Mouse (Mus musculus) bone marrow macrophage, adult 2 months (primary cell): Measurements from ENCODE around the gene Eif4e. TPM values are rescaled to one million over a fixed set of nuclear protein-coding genes. Genes with fewer than 3 reads are reported as not detected.
A peak's percentile ranks its signal among the peaks of the same experiment; 100 is the strongest.

Source experiments
- H3K27ac ChIP-seq: 2 replicates; pipeline ENCODE4 v1.5.1; 2012; ENCODE audit warnings: low read depth, low read length; ENCODE audit not compliant: insufficient read depth
- H3K4me1 ChIP-seq: 2 replicates; pipeline ENCODE4 v1.6.1; 2012; ENCODE audit warnings: low read length; ENCODE audit not compliant: control insufficient read depth, insufficient read depth
- H3K4me3 ChIP-seq: 2 replicates; pipeline ENCODE4 v1.5.1; 2012; ENCODE audit warnings: mild to moderate bottlenecking, low read length, moderate library complexity; ENCODE audit not compliant: insufficient read depth
- CTCF ChIP-seq: IDR thresholded peaks from 2 replicates; pipeline ENCODE4 v1.5.1; 2012; ENCODE audit warnings: low read depth, mild to moderate bottlenecking, low read length, moderate library complexity
- POLR2A ChIP-seq: IDR thresholded peaks from 2 replicates; pipeline ENCODE4 v1.6.1; 2012; ENCODE audit warnings: mild to moderate bottlenecking, low read depth, low read length, borderline replicate concordance
- polyA plus RNA-seq: library from polyadenylated mRNA; stranded (reverse); fragments of >200 nt; gene quantifications from 2 replicates; pipeline ENCODE4 v1.2.4, GENCODE M21; 2012; ENCODE audit not compliant: missing spikeins, insufficient read depth, insufficient read length

The Eif4e gene
- polyA plus RNA-seq, 1 experiment, result 102 TPM

DNA sequence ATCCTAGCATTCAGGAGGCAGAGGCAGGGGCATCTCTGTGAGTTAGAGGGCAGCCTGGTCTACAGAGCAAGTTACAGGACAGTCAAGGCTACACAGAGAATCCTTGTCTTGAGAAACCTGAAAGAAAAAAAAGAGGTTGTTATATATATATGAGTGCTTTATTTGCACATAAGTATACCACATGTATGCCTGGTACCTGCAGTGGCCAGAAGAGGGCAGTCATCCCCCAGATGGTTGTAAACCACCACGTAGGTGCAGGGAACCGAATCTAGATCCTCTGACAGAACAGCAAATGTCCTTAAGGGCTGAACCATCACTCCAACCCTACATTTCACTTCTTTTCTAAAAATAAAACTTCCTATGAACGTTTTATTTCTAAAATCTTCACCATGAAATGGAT lies 8.1 kb upstream of the Eif4e start:
- Histone ChIP-seq H3K4me1 (peaks cover 42% of the 10 kb centered on the region), H3K4me3 (no peak overlapping the region), H3K27ac (no peak overlapping the region)
- TF ChIP-seq CTCF (no peak), POLR2A (no peak)

DNA sequence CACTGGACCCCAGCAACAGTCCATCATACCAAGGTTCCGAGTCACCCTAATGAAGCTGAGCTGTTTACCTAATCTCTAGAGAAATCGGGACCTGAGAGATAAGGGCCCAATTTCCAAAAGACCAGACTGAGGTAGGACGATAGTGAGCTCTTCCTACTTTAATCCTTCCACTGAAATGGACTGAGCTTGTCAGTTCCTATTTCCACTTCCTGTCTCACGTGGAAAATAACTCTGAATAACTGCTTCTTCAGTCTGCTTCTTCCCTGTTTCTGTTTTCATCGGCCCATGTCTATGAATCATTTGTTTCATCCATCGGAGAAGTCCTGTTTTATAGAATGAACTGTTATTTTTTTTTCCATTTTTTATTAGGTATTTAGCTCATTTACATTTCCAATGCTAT lies 6.8 kb upstream of the Eif4e start:
- Histone ChIP-seq H3K4me1 (peaks cover 35% of the 10 kb centered on the region), H3K4me3 (no peak overlapping the region), H3K27ac (peak overlapping the region; percentile 72)
- TF ChIP-seq POLR2A (no peak), CTCF (no peak)

DNA sequence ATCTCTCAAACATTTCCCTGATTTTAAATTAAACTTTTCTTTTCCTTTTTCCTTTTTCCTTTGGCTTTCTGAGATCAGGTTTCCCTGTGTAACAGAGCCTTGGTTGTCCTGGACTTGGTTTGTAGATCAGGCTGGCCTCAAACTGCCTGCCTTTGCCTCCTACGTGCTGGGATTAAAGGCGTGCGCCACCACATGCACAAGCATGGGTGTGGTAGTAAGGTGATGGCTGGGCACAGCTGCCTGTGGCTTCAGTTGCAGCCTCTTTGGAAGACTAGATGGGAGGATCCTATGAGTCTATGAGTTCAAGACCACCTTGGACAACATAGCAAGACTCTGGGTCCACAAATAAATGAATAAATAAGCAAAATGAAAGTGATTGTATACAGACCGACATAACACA lies 2.0 kb upstream of the Eif4e start:
- no peak overlapping the region for H3K4me3 ChIP-seq
- no peak overlapping the region for H3K27ac ChIP-seq
- TF ChIP-seq CTCF, result no peak
- no peak for TF ChIP-seq POLR2A
- peaks cover 40% of the 10 kb centered on the region for H3K4me1 ChIP-seq

DNA sequence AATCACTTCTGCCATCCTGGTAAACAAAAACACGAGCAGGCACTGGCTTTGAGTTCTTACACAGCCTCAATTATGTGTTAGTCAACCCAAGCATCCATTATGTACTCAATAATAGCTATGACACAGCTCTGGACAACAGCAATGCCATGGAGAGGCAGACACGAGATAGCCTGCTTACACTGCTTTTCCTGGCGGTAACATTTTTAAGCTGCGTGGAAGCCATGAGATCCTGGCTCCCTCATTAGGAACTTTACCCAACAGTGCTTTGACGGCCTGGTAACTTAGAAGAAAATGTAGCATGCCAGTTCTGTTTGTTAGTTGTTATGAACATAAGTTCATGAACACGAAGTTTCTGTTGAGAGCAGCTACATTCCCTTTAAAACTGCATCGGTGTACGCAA lies 485 bp upstream of the Eif4e start:
- TF ChIP-seq CTCF (no peak), POLR2A (no peak)
- H3K27ac ChIP-seq, result peak overlapping the region; percentile 93
- no peak overlapping the region for H3K4me3 ChIP-seq
- H3K4me1 ChIP-seq, result peaks cover 37% of the 10 kb centered on the region

DNA sequence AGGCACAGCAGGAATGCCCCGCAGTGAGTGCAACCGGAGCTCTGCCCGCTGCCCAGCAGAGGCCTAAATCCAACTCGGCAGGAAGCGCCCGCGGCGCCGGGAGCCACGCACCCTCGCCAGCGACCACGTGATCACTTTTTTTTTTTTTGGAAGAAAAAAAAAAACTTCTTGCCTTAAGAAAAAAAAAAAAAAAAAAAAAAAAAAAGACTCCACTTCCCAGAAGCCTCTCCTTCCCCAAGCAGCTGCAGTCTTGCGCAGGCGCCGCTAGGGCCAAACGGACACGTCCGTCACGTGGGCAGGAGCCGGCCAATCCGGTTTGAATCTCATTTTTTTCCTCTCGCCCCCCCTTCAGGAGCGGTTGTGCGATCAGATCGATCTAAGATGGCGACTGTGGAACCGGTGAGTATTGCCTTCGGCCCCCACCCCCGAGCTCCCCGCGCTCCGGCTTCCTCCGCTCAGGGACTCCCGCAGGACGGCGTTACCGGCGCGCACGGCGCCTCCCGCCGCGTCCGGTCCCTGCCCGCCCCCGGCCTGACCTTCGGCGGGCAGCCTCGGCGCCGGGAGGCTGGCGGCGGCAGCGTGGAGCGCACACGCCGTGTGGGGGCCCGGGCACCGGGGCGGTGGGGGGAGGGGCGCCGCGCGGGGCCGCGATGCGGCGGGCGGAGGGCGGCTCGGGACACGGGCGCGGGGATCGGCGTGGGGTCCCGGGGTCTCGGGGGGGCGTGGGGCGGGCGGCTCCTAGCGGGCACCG lies 1.1 kb downstream of the Eif4e start:
- Histone ChIP-seq H3K4me3 (peak overlapping the region; percentile 96), H3K4me1 (peaks cover 33% of the 10 kb centered on the region), H3K27ac (peak overlapping the region; percentile 93)
- no peak for TF ChIP-seq CTCF
- TF ChIP-seq POLR2A, result peak; percentile 78

DNA sequence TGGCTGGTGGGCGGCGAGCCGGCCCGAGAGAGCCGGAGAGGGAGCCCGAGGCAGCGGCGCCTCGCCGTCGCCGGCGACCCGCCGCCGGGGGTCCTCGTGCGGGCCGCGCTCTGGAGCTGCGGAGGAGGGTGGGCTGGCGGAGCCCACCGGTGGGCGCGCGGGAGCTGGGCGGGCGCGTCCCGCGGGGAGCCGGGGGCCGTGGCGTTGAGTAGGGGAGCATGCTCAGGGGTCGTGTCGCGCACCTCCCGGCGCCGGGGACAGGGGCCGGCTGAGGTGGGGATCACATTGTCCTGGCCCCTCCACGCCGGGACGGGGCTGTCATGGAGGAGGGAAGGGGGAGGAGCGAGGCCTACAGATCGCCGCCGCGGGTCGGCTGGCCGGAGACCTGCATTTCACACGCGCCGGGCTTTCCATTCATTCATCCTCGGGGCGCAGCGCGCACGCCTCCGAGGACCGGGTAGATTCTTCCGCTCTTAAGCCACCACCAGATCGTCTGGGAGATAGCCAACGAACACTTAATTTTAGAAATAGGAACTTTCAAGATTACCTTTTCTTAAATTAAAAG lies 1.8 kb downstream of the Eif4e start:
- TF ChIP-seq POLR2A, result no peak
- no peak for TF ChIP-seq CTCF
- peaks cover 32% of the 10 kb centered on the region for H3K4me1 ChIP-seq
- peak overlapping the region; percentile 67 for H3K27ac ChIP-seq
- H3K4me3 ChIP-seq, result peak overlapping the region; percentile 96

DNA sequence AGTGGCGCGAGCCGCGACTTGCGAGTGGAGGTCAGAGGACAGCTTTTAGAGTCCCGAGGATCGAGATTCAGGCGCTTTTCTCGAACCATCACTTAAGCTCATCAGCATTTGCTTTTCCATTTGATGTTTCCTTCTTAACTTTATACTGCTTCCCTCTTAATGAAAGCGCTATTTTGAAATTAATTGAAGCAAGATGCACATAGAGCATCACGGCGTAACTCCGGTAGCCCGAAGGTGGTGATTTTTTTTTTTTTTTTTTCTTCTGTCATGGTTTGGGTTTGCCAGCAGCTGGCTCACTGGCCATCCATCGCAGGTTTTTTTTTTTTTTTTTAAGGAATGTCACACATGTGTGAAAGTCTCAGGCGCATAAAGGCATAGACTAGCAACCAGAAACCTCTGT lies 2.3 kb downstream of the Eif4e start:
- H3K4me1 ChIP-seq, result peaks cover 32% of the 10 kb centered on the region
- TF ChIP-seq CTCF, result no peak
- no peak for TF ChIP-seq POLR2A
- 0 out of 2 replicates have a peak overlapping the region, but pooled peaks have one; percentile 28 for H3K27ac ChIP-seq
- H3K4me3 ChIP-seq, result peak overlapping the region; percentile 96

DNA sequence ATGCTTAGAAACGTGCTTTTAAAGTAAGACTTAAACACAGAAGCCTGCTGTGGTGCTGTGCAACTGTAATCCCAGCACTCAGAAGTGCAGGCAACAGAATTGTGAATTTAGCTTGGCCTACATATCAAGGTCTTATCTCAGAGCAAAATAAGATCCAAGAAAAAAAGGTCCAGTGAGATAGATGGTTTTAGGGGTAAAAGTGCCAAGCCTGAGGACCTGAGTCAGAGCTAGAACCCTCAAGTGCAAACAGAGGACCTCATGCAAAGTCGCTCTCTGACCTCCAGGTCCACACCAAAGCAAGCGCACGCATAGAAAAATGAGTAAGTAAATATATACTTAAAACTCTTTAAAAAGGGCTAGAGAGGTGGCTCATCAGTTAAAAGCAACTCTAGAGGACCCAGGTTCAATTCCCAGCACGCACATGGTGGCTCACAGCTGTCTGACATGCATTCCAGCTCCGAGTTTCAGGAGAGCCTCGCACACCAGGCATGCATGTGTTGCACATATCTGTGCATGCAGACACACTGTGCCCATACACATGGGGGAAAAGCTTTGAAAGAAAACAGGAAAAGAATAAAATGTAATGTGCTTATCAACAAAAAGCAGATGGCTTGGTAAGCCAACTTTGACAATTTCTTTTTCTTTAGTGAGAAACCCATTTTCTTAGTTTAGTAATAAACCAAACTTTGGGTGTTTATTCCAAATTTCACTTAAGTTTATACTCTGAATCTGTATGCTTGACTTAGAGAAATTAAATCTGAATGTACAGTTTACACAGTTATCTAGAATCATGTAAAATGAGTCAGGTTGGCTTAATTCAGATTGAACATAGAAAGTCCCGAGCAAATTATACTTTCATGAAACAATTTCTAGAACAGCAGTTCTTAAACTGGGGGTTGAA lies 4.8 kb downstream of the Eif4e start:
- H3K4me1 ChIP-seq, result peaks cover 28% of the 10 kb centered on the region
- H3K27ac ChIP-seq, result peak overlapping the region; percentile 36
- H3K4me3 ChIP-seq, result no peak overlapping the region
- TF ChIP-seq POLR2A (no peak), CTCF (no peak)

DNA sequence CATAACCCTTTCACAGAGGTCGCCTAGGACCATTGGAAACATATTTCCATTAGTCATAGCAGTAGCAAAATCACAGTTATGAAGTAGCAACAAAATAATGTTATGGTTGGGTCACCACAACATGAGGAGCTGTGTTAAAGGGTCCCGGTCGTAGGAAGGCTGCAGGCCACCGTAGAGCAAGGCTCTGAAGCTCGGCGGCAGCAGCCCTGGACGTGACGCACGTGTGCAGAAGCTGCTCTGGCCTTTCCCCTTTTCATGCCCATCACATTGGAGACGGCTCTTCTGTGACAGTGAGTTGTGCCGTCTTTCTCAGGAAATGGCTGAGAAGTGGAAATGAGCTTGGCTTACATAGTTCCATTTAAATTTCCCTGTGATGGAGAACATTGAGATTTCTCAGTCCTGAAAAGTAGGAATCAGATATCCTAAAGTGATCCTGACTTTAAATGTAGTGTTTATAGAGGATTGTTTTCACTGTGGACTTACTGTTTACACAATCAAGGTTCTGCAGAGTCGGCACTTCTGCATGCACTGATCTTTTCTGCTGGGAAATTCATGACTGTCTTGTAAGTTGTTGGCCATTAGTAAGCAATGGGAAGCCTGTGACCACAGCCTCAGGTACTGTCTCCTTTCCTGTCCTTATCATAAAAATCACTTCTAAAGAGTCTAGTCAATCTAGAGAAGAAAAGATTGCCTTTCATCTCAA lies 5.7 kb downstream of the Eif4e start:
- H3K4me3 ChIP-seq, result no peak overlapping the region
- no peak overlapping the region for H3K27ac ChIP-seq
- H3K4me1 ChIP-seq, result peaks cover 26% of the 10 kb centered on the region
- TF ChIP-seq POLR2A, result no peak
- TF ChIP-seq CTCF, result no peak

DNA sequence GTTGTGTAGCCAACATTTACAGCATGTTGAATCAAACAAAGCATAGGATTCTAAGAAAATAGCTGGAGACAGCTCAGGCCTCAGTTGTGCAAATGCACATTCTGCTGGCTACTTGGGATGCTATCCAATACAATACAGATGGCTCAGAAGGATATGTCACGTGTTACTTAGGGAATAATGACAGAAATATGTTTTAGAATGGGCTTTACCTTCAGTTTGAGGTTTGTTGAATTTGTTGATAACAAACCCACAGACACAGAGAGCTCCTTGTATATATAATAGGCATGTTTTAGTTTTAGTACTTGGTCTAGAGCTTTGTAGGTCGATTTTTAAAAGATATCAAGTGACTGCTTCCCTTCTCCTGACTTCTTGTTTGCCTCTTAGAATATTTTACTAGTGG lies 6.8 kb downstream of the Eif4e start:
- Histone ChIP-seq H3K4me1 (peaks cover 30% of the 10 kb centered on the region), H3K27ac (no peak overlapping the region), H3K4me3 (no peak overlapping the region)
- TF ChIP-seq POLR2A (no peak), CTCF (no peak)
